Mouse (Mus musculus): Measurements from ENCODE around the gene Adgrl4. TPM values are rescaled to one million over a fixed set of nuclear protein-coding genes. Genes with fewer than 3 reads are reported as not detected.

Adgrl4 gene
- polyA plus RNA-seq, 1 experiment: not detected

DNA sequence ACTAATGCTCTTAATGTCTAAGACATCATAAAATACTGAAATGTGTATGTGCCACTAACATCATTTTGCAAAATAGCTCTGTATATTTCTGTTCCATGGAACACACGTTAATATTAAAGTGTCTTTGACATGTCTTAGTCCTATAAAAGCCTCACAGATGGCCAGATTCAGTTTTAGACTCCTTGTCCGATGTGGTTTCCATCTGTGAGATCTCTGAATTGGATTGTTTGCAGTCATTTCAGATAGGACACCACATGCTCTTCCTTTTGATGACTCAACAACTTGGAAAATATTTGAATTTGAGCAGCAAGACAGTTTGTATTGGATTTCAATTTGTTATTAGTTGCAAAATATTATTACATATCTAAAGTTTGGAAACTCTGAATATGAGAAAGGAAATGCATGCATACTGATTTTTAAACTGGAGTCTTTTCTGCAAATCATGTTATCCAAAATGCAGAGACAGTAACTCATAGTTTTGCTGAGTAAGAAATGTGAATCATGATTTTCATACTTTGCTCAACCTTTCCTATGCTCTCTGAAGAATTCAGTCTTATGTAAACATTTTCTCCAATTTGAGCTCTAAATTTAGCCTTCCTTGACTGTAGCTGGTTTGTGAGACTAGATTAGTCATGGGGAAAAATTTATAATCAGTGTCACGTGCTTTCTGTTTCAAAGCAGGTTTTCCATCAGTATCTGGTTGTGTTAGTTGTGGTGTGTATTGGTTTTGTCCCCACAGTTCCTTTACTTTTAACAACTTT is 21.9 kb downstream of the Adgrl4 start:
- Histone ChIP-seq H3K4me3 (ENCODE audit: insufficient read depth, low read length) (no peak overlapping the region), H3K27ac (ENCODE audit: insufficient read depth, low read length) (peak overlapping the region; percentile 93), H3K4me1 (ENCODE audit: control insufficient read depth, insufficient read depth, low read length) (peaks cover 3% of the 10 kb centered on the region)
- TF ChIP-seq POLR2A (IDR thresholded peaks at IDR 0.05; ENCODE audit: low read depth, low read length): no peak
- TF ChIP-seq CTCF (IDR thresholded peaks at IDR 0.05; ENCODE audit: borderline replicate concordance, insufficient read depth, low read length): no peak

DNA sequence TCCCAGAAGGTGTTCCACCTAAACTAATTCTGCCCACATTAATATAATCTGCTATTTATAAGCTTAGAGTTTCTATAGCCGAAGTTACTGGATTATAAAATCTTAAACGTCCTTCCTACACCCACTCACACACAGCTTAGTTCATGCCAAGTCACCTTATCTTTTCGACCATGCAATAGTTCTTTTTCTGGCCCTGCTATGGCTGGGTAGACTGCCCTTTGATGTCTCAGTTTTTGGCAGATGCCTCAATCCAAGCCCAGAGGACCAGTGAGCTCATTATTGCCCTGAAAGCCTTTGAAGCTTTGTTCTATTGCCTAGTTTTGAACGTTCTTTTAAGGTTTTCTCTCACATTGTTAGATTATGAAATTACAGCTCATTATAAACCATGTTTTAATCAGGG is 27.5 kb downstream of the Adgrl4 start:
- H3K4me1 ChIP-seq (ENCODE audit: control insufficient read depth, insufficient read depth, low read length): no peaks in the 10 kb centered on the region
- TF ChIP-seq CTCF (IDR thresholded peaks at IDR 0.05; ENCODE audit: borderline replicate concordance, insufficient read depth, low read length) (no peak), POLR2A (IDR thresholded peaks at IDR 0.05; ENCODE audit: low read depth, low read length) (no peak)
- H3K4me3 ChIP-seq (ENCODE audit: insufficient read depth, low read length): no peak overlapping the region
- H3K27ac ChIP-seq (ENCODE audit: insufficient read depth, low read length): no peak overlapping the region

DNA sequence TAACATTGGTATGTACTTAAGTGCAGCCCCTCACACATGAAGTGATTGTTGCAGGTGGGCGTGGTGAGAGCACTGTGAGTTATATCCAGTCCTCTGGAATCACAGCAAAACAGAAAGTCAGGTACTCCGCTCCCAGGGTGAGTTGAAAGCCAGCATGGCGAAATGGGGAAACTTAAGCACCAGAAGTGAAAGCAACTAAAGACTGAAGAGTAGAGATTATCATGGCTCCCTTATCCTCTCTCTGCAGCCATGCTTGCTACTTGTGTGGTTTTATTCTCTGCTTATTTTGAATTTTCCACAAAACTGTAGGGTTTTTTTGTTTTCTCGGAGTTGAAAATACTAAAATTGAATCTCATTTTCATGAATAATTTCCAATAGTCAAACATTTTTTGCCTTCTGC is 51.2 kb downstream of the Adgrl4 start:
- no peak overlapping the region for H3K27ac ChIP-seq (ENCODE audit: insufficient read depth, low read length)
- H3K4me1 ChIP-seq (ENCODE audit: control insufficient read depth, insufficient read depth, low read length): no peaks in the 10 kb centered on the region
- H3K4me3 ChIP-seq (ENCODE audit: insufficient read depth, low read length): no peak overlapping the region
- no peak for TF ChIP-seq POLR2A (IDR thresholded peaks at IDR 0.05; ENCODE audit: low read depth, low read length)
- no peak for TF ChIP-seq CTCF (IDR thresholded peaks at IDR 0.05; ENCODE audit: borderline replicate concordance, insufficient read depth, low read length)

DNA sequence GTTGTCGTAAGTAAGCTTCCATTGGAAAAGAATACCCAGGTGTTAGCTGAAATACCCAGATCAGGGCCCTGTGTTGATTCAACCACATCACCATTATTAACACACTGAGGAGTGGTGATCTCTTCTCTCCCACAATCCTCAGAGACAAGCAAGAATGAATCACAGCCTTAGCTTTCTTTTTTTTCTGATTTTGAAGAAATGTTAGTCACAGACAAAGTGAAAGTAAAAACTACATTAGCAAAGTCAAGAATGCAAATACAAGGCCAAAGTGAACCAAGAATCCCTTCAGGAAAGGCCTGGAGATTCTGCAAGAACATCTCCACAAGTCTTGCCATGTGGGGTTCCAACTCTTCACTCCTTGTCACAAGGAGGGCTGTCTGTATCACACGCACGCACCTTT is 67.9 kb downstream of the Adgrl4 start:
- TF ChIP-seq CTCF (IDR thresholded peaks at IDR 0.05; ENCODE audit: borderline replicate concordance, insufficient read depth, low read length) (no peak), POLR2A (IDR thresholded peaks at IDR 0.05; ENCODE audit: low read depth, low read length) (no peak)

DNA sequence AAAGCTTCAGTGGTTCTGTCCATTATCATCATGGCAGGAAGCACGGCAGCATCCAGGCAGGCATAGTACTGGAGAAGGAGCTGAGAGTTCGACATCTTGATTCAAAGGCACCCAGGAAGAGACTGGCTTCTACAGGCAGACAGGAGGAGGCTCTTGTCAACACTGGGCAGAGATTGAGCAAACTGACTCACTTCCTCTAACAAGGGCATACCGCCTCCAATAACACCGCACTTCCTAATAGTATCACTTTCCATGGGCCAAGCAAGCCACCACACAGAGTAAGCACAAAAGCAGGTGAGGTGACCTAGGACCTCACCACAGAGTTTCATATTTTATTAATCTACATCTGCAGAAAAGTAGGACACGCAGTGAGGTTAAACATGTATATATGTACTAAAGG is 73.5 kb downstream of the Adgrl4 start:
- TF ChIP-seq CTCF (IDR thresholded peaks at IDR 0.05; ENCODE audit: borderline replicate concordance, insufficient read depth, low read length): no peak
- no peak for TF ChIP-seq POLR2A (IDR thresholded peaks at IDR 0.05; ENCODE audit: low read depth, low read length)
- Histone ChIP-seq H3K27ac (ENCODE audit: insufficient read depth, low read length) (no peak overlapping the region), H3K4me1 (ENCODE audit: control insufficient read depth, insufficient read depth, low read length) (no peaks in the 10 kb centered on the region; the same call in 1 of the 2 replicates), H3K4me3 (ENCODE audit: insufficient read depth, low read length) (no peak overlapping the region)

More for the DNA sequence above, 67.9 kb downstream of the Adgrl4 start:
- no peaks in the 10 kb centered on the region; the same call in 1 of the 2 replicates for H3K4me1 ChIP-seq (ENCODE audit: control insufficient read depth, insufficient read depth, low read length)
- H3K4me3 ChIP-seq (ENCODE audit: insufficient read depth, low read length): no peak overlapping the region
- peak overlapping the region; percentile 28; the same call in 1 of the 2 replicates for H3K27ac ChIP-seq (ENCODE audit: insufficient read depth, low read length)

DNA sequence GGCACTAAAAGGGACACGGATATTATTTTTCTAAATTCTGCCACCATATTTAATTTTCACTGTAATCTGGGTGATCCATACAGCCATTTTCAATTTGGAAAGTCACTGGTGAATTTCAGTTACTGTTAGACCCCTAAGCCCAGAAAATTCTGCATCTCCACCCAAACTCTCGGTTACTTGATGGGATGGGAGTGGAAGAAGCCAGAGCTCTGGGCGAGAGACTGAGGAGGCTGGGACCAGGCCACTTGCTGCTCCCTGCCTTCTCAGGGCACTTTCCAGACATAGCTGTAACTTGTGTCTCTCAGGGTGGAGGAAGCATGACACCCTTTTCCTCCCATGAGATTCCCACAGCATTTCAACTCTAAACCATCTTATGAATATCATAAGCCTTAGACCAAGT is 109.5 kb downstream of the Adgrl4 start:
- Histone ChIP-seq H3K27ac (ENCODE audit: insufficient read depth, low read length) (no peak overlapping the region), H3K4me1 (ENCODE audit: control insufficient read depth, insufficient read depth, low read length) (no peaks in the 10 kb centered on the region), H3K4me3 (ENCODE audit: insufficient read depth, low read length) (no peak overlapping the region)
- TF ChIP-seq CTCF (IDR thresholded peaks at IDR 0.05; ENCODE audit: borderline replicate concordance, insufficient read depth, low read length) (no peak), POLR2A (IDR thresholded peaks at IDR 0.05; ENCODE audit: low read depth, low read length) (no peak)

DNA sequence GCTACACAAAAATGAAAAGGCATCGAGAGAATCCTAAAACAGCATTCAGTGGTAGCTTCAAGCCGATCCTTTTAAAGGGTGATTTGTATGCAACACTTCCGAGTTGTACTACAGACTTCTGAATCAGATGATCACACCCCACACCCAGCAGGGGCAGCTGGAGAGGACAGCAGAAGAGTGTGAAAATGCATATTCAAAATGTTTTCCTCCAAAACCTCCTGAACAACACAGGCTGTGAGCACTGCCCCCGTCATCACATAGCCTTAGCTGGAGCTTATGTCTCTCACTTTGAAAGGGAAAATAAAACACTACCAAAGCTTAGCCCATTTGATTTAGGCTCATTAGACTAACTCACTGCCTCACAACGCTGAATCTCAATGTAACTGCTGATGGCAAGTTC is 113.3 kb downstream of the Adgrl4 start:
- no peaks in the 10 kb centered on the region for H3K4me1 ChIP-seq (ENCODE audit: control insufficient read depth, insufficient read depth, low read length)
- no peak overlapping the region for H3K4me3 ChIP-seq (ENCODE audit: insufficient read depth, low read length)
- TF ChIP-seq POLR2A (IDR thresholded peaks at IDR 0.05; ENCODE audit: low read depth, low read length): no peak
- no peak for TF ChIP-seq CTCF (IDR thresholded peaks at IDR 0.05; ENCODE audit: borderline replicate concordance, insufficient read depth, low read length)

DNA sequence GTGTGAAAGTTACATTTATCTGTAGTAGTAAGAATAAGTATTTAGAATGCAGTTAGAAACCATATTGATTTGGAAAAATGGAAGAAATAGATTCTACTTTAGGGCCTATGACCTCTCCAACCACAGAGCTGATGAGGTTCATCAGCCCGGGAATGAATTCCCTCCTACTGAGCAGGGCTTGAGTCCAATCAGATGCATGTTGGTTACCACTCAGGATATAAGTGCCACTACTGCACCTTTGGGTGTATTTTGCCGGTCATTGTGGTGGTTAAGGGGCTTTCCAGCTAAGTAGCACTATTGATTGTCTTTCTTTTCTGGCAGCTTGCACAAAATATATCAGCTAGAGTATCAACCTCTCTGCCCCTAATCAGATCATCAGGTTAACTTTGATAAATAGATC is 118.9 kb downstream of the Adgrl4 start:
- no peak overlapping the region for H3K4me3 ChIP-seq (ENCODE audit: insufficient read depth, low read length)
- no peaks in the 10 kb centered on the region for H3K4me1 ChIP-seq (ENCODE audit: control insufficient read depth, insufficient read depth, low read length)
- no peak overlapping the region for H3K27ac ChIP-seq (ENCODE audit: insufficient read depth, low read length)
- TF ChIP-seq POLR2A (IDR thresholded peaks at IDR 0.05; ENCODE audit: low read depth, low read length) (no peak), CTCF (IDR thresholded peaks at IDR 0.05; ENCODE audit: borderline replicate concordance, insufficient read depth, low read length) (no peak)

More for the DNA sequence above, 113.3 kb downstream of the Adgrl4 start:
- no peak overlapping the region for H3K27ac ChIP-seq (ENCODE audit: insufficient read depth, low read length)

DNA sequence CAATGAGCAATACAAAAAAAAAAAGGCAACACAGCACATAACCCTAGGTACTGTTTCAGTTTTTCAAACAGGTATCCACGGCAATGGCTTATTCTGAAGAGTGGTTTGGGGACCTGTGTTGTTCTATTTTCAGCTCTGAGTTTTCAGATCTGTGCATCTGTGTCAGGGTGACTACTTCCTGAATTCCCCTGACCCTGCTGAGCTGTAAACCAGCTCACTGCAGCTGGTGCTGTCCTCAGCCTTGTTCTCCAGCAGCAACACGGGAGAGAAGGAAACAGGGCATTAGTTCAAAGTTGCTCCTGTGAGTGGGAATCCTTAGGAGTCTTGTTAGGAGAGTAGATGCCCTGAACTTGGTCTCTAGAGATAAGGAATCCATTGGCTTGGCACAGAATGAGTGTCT is 119.4 kb downstream of the Adgrl4 start:
- Histone ChIP-seq H3K4me3 (ENCODE audit: insufficient read depth, low read length) (no peak overlapping the region), H3K27ac (ENCODE audit: insufficient read depth, low read length) (no peak overlapping the region), H3K4me1 (ENCODE audit: control insufficient read depth, insufficient read depth, low read length) (no peaks in the 10 kb centered on the region)
- TF ChIP-seq CTCF (IDR thresholded peaks at IDR 0.05; ENCODE audit: borderline replicate concordance, insufficient read depth, low read length) (no peak), POLR2A (IDR thresholded peaks at IDR 0.05; ENCODE audit: low read depth, low read length) (no peak)

DNA sequence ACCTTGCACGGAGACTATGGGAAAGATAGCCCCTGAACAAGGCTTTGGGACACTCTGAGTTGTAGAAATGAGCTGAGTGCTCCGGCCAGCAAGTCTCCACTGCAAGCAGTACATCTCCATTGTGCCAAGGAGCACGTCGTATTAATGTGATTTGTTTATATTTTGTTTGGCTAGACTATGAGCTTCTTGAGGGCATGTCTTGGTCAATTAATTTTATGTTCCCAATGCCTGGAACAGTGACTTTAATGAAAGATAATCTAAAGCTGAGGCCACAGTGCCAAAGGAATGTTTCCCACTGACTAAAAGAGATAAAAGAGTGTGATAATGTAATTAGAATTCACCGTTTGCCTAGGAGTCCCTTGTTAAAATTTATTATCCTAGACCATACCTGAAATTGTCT is 119.9 kb downstream of the Adgrl4 start:
- TF ChIP-seq CTCF (IDR thresholded peaks at IDR 0.05; ENCODE audit: borderline replicate concordance, insufficient read depth, low read length): no peak
- no peak for TF ChIP-seq POLR2A (IDR thresholded peaks at IDR 0.05; ENCODE audit: low read depth, low read length)
- H3K4me3 ChIP-seq (ENCODE audit: insufficient read depth, low read length): no peak overlapping the region
- no peak overlapping the region for H3K27ac ChIP-seq (ENCODE audit: insufficient read depth, low read length)
- no peaks in the 10 kb centered on the region for H3K4me1 ChIP-seq (ENCODE audit: control insufficient read depth, insufficient read depth, low read length)

All from embryonic fibroblast, embryonic 13.5 days (primary cell).